Mouse (Mus musculus) embryonic stem cell, embryonic (primary cell): ENCODE data around the gene Adamts18.

Experiments
- CTCF ChIA-PET, 4 experiments: fragments of 300-600 bp in 2 of 4; fragments of 350-600 bp in 2 of 4; sonication (Branson Sonifier 250); formaldehyde crosslinking; loops; one replicate each; lab custom pipeline; 2022; ENCODE audit warnings: inconsistent platforms in 2 of 4; lab: Charles Lee
- POLR2A ChIA-PET, 4 experiments: fragments of 300-600 bp in 2 of 4; fragments of 350-600 bp in 2 of 4; sonication (Branson Sonifier 250); formaldehyde crosslinking; loops; one replicate each; lab custom pipeline; 2022; ENCODE audit warnings: antibody characterized with exemption in 4 of 4, inconsistent platforms in 1 of 4; lab: Charles Lee

Adamts18 gene

GRCm38 (mm10) chr8:113687889-113688542 is 160.5 kb downstream of the Adamts18 start:
- ChIA-PET POLR2A (no interaction called here), CTCF (interaction anchor here in 1 of 4 experiments (1.0 kb wide), 1 partner anchor 24 kb away, joined by 4 read pairs; no protein-coding TSS in a partner anchor)

- POLR2A ChIA-PET = no interaction called here
- CTCF ChIA-PET = no interaction called here
These were observed 169.2 kb downstream of the Adamts18 start for GRCm38 (mm10) chr8:113679361-113679760.

DNA sequence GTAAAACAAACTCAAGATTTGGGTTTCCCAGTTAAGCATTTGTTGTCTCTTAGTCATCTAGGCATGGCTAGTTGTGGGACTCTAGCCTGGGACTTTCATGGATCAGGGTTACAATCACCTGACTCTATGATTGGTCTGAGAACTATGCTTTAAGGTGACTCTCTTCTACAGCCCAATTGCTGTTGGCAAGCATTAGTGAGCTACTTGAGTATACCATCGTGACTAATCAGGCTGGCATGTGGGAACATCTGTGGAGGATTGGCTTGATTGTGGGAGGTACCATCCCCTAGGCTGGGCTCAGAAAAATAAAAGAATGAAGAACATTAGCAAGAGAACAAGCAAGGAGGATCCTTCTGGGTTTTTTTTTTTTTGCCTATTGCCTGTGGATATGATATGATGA is 171.7 kb downstream of the Adamts18 start:
- POLR2A ChIA-PET = no interaction called here
- CTCF ChIA-PET = interaction anchor here in 1 of 4 experiments (0.6 kb wide), 1 partner anchor 693 kb away, joined by 3 read pairs; no protein-coding TSS in a partner anchor

- ChIA-PET CTCF (no interaction called here), POLR2A (no interaction called here)
These were observed 173.3 kb downstream of the Adamts18 start for GRCm38 (mm10) chr8:113675281-113675680.

DNA sequence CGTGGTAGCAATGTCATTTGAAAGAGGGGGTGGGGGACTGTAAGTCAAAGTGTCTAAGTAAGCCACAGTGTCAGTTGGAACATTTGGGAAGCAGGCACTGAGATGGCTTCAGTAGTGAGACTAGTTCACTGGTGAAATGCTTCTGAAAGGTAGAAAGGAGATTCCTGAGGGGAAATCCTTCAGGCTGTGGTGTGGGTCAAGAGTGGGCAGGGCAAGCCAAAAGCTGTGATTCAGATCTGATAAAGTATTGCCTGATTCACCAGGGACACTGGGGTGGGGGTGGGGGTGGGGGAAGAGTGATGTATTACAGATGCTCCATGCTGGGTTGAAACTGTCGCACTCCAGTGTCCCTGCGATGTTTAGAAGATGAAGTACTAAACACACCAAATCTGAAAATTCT is 173.9 kb downstream of the Adamts18 start:
- ChIA-PET CTCF (no interaction called here), POLR2A (no interaction called here)

GRCm38 (mm10) chr8:113673300-113673699 is 175.2 kb downstream of the Adamts18 start:
- POLR2A ChIA-PET = no interaction called here

GRCm38 (mm10) chr8:113672599-113673255 is 175.8 kb downstream of the Adamts18 start:
- ChIA-PET CTCF (no interaction called here), POLR2A (no interaction called here)

More at GRCm38 (mm10) chr8:113673300-113673699, 175.2 kb downstream of the Adamts18 start:
- CTCF ChIA-PET = no interaction called here

- ChIA-PET CTCF (no interaction called here), POLR2A (no interaction called here)
These were observed 178.6 kb downstream of the Adamts18 start for GRCm38 (mm10) chr8:113669924-113670323.

GRCm38 (mm10) chr8:113666714-113667432 is 181.7 kb downstream of the Adamts18 start:
- CTCF ChIA-PET = interaction anchor here in 3 of 4 experiments (0.6 to 3.5 kb wide), 4 partner anchors 313 to 772 kb away, joined by 3 to 27 read pairs (median 12); partner anchors contain the start of gene Wwox (in 1 of the 3)

DNA sequence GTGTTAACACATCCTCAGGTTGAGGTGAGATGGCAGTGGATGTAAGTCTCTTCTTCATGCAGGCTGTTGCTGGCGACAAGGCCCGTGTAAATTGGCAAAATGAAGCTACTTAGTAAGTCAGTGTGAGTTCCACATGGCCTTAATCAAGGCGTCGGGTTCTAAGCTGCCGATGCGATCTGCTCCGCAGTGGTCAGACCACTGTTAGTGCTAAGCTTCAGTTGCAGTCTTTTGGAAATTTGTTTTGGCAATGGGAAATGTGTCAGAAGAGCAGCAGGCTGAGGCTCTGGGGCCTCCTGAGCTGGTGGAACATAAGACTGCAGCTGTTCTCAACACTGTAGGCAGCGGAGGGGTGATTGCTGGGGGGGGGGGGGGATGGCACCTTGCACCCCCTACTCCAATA is 182.6 kb downstream of the Adamts18 start:
- POLR2A ChIA-PET = no interaction called here
- CTCF ChIA-PET = interaction anchor here in 3 of 4 experiments (0.6 to 3.5 kb wide), 5 partner anchors 30 to 773 kb away, joined by 3 to 27 read pairs (median 5); partner anchors contain the start of gene Wwox (in 1 of the 3)

More at GRCm38 (mm10) chr8:113666714-113667432, 181.7 kb downstream of the Adamts18 start:
- POLR2A ChIA-PET = interaction anchor here in 1 of 4 experiments (0.6 kb wide), 1 partner anchor 30 kb away, joined by 3 read pairs; no protein-coding TSS in a partner anchor

GRCm38 (mm10) chr8:113665036-113665435 is 183.5 kb downstream of the Adamts18 start:
- POLR2A ChIA-PET = interaction anchor here in 1 of 4 experiments (0.9 kb wide), 1 partner anchor 71 kb away, joined by 3 read pairs; no protein-coding TSS in a partner anchor
- CTCF ChIA-PET = interaction anchor here (0.5 to 3.5 kb wide), 43 partner anchors 22 to 1526 kb away, joined by 3 to 27 read pairs (median 4); partner anchors contain the start of genes Wwox (in 3 of the 4) and Adamts18 (in 1 of the 4)

DNA sequence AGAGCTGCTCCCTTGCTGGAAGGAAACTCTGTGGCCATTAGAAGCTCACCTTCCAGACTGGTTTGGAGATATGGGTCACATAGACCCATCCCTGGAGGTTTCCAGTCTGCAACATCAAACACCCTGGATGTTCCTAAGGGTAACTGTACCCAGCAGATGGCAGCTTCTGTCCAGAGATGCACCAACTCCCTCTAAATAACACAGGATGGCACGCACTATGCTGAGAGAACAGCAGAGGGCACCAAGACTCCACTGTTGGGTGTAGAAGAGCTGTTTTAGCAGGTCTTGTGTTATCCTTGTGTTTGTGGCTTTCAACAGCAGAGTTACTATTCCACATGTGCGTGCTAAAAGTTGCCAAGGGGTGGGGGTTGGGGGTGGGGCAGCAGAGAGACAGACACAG is 184.0 kb downstream of the Adamts18 start:
- CTCF ChIA-PET = interaction anchor here (0.5 to 3.5 kb wide), 48 partner anchors 23 to 1888 kb away, joined by 3 to 27 read pairs (median 4); partner anchors contain the start of genes Wwox (in 4 of the 4) and Adamts18 (in 1 of the 4)
- POLR2A ChIA-PET = interaction anchor here in 2 of 4 experiments (0.6 to 0.9 kb wide), 2 partner anchors 71 to 410 kb away, joined by 3 read pairs; no protein-coding TSS in a partner anchor

DNA sequence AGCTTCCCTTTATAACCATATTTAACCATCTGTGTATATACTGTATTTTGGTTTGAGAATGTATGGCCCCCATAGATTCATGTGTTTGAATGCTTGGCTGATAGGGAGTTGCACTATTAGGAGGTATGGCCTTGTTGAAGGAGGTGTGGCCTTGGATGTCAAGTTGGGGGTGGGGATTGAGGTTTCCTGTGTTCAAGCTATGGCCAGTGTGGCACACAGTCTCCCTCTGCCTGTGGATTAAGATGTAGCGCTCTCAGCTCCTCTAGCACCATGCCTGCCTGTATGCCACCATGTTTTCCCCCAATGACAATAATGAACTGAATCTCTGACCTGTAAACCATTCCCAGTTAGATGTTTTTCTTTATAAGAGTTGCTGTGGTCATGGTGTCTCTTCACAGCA is 188.4 kb downstream of the Adamts18 start:
- ChIA-PET POLR2A (no interaction called here), CTCF (interaction anchor here in 1 of 4 experiments (0.6 kb wide), 1 partner anchor 296 kb away, joined by 4 read pairs; no protein-coding TSS in a partner anchor)

DNA sequence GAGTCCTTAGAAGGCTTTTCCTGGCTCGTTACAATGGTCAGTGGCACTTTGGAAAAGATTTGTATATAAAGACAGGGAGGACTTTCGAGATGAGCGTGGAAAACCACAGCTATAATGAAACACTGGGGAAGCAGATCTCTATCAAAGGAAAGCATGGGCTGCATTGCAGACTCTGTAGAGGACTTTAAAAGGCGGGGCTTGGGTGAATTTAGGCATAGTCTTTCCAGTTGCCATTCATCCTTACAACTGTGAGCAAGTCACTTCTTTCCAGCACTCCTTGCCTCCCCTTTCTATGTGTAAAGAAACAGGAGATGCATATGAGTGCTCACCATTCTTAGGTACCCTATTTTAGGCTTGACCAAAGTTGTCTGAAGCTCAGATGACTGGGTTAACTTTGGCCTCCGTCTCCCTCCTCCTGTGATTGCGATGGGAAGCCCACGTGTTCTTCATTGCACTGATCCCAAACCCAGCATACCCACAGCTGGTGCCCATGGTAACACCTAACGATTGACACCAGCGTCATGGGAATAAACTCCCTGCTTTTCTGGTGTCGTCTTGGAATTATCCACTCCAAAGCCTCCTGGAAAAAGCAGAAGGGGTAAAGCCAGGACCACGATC is 191.7 kb downstream of the Adamts18 start:
- POLR2A ChIA-PET = no interaction called here
- CTCF ChIA-PET = interaction anchor here in 1 of 4 experiments (0.6 kb wide), 1 partner anchor 408 kb away, joined by 4 read pairs; no protein-coding TSS in a partner anchor

DNA sequence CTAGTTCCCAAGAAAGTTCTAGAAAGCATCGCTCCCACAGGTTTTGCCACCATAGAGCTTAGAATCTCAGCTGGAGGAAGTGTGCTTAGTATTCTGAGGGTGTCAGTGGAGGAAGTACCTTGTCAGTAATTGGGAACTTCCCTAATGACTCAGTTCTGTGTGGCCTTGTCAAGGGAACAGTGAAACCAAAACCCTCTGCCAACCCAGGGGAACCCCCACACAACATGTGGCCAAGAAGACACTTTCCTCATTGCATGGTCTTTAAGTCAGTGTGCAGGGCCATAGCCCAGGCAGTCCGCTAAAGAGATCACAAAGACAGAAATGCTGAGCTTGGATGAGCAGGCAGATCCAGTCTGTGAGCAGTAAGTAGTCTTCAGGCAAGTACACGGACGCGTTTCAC is 192.4 kb downstream of the Adamts18 start:
- ChIA-PET CTCF (interaction anchor here in 2 of 4 experiments (0.6 kb wide), 2 partner anchors 155 to 409 kb away, joined by 4 read pairs; no protein-coding TSS in a partner anchor), POLR2A (no interaction called here)

DNA sequence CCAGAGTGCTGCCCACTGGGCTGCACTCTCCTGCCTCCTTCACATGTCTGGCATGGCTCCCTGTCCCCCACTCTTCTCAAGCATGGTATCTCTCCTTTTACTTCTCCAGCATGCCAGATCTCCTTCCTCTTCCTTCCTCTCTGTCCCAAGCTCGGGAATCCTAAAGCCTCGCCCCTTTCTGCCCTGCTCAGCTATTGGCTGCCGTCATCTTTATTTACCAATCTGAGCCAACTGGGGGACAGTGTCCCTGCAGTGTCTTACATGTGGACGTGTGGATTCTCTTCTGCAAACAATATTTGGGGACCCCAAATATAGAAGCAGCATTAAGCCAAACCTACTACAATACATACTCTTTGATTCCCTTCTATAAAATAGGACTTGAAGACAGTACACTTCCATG is 195.4 kb downstream of the Adamts18 start:
- POLR2A ChIA-PET = no interaction called here
- CTCF ChIA-PET = interaction anchor here in 1 of 4 experiments (0.6 kb wide), 1 partner anchor 1729 kb away, joined by 3 read pairs; no protein-coding TSS in a partner anchor

DNA sequence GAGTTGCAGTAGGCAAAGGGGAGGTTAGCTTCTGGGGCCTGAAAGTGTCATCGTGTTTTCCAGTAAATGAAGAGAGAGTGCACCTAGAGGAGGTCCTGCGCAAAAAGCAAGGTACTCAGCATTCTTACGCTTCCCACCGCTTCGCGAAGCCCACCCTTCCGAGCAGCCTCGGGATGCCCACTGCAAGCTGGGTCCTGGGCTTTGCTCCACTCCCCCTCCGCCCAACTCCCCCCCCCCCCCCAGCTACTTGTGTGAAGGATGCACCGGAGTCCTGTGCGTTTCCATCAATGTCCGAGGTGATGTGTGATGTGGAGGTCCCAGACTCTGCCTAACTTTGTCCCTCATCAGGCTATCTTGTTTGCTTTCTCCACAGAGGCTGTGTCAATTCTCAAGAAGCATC is 196.1 kb downstream of the Adamts18 start:
- POLR2A ChIA-PET = no interaction called here

More for the DNA sequence above, 196.1 kb downstream of the Adamts18 start:
- CTCF ChIA-PET = interaction anchor here in 1 of 4 experiments (0.6 kb wide), 1 partner anchor 1728 kb away, joined by 3 read pairs; no protein-coding TSS in a partner anchor
